Mouse (Mus musculus) layer of hippocampus, postnatal 36 days (tissue): ENCODE measurements around the gene Polr3e. TPM values are rescaled to one million over a fixed set of nuclear protein-coding genes. Genes with fewer than 3 reads are reported as not detected.

ENCODE experiments used
- DNase-seq, 2 experiments: peaks; one replicate each; pipeline ENCODE4 v3.0.0; 2022
- total RNA-seq, 2 experiments: library from RNA; stranded (reverse); gene quantifications; 2 replicates each; pipeline ENCODE4 v1.2.3; 2021

Gene Polr3e
- total RNA-seq, 2 experiments from 2014 or later, result 25.7 to 26.6 TPM

DNA sequence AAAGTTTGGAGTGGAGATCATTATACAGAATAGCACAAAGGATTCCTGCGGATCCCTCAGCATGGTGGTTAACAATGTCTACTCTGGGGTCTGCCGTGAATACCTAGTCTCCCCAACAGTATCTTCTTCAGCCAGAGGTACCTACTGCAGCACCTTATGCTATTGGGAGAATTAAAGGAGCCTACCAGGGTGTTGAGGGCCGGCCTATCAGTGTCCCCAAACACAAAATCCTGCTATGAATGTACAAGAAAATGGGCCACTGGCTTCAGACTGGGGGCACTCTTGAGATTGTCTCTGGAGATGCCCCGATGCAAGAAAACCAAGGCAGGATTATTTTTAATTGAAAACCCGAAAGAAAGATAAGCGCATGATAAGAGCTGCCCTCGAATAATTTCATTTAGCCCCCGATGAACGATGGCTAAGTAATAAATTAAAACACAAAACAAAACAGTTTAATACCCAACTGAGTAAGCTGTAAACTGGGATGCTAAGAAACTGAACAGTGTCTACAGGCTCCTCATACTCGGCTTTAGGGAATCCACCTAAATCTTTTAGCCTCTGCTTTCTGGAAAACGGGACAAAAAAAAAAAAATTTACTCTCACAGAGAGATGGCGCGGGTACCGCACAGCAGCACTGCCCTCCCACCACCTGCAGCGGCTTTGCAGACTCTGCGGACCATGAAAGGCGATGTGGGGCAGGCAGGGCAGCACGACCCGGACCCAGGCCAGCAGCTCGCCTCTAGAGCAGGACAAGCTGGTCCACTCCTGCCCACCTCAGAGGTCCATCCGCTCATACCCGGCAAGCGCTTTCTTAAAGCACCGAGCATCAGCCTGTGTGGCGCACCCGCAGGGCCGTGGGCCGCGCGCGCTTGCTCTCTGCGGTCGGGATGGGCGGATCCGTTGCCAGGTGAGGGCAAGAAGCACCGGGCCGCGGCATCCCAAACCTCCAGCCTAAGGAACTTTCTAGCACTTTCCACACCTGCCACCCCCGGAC is 63.7 kb downstream of the Polr3e start:
- peak in 1 of 2 experiments; percentile 16 for DNase-seq

DNA sequence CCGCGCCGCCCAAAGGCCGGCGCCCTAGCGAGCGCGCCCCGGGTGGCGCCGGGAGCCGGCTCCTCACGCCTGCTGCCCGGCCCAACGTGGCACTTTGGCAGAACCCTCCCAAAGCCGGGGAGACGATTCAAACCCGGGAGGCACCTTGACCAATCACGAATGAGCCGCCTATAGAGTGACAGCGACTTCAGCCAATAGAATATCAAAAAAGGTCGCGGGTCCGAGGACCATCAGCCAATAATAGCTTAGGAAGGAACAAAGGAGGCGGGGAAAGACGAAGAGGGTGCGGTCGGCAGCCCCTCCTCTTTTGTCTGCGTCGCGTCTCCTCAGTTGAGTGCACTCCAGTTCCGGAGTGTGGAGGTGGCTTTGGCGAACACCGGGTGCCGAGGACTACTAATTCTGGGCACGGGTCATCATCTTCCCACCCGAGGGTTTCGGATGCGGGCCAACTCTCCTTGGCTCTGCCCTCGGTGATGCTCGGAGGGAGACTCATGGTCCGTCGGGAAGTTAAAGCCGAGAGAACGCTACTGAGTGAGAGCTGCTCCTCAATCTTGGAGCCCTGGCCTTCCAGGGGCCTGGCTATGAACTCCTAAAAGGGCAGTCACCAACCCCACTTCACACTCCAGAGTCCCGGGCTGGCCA is 64.8 kb downstream of the Polr3e start, which contains the start of the genes Cdr2 and Mfsd13b:
TSS of gene Cdr2 (minus strand) at position 113 of the 642 bp plus-strand sequence.
TSS of gene Mfsd13b (plus strand) at position 310 of the 642 bp plus-strand sequence.
- peak; percentile 92 to 95 for DNase-seq

DNA sequence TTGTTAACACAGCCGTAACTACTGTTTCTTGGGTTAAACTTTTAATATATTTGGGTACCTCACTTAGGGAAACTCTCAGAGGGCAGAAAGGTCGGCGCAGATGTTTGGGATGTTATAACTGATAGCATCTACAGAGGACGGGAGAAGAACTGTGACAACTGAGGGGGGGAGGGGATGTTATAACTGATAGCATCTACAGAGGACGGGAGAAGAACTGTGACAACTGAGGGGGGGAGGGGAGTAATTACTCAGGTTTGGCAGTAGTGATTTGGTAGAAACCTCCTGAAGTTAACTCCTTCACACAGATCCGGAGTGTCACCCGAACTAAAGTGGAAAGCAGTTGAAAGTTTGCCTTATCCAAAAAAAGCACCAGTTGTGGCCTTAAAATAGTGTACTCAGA is 65.4 kb downstream of the Polr3e start:
- DNase-seq, result no peak

DNA sequence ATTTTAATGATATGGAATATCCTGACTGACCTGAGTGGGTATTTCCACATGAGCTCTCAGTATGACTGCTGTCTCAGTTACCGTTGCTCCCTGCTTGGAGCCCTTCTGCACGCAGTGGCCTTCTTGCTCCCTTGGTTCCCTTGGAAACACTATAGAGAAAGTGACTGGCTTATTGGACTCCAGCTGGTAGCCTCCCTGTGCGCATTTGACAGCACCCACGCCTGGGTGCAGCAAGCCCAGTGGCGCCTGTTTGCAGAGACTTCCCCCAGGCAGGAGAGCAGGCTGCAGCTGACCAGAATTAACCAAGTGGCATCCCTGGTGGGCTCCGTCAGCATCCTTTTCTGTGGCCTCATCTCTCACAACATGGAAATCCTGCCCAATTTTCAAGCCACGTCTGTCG is 73.6 kb downstream of the Polr3e start:
- DNase-seq, result peak in 1 of 2 experiments; percentile 48

Other genes starting within 250 kb of the Polr3e start
- gene Pdzd9, start 247.4 kb upstream of the Polr3e start, total RNA-seq, result not detected
- 10 to 100 TPM; 81.3 to 83.1 TPM for gene Mosmo, start 240.1 kb upstream of the Polr3e start, total RNA-seq
- 10 to 100 TPM; 14.1 to 16.0 TPM for gene Vwa3a, start 178.4 kb upstream of the Polr3e start, total RNA-seq
- gene Gm5737, start 105.4 kb upstream of the Polr3e start, total RNA-seq, result not detected
- gene Eef2k, start 74.9 kb upstream of the Polr3e start, total RNA-seq, result 10 to 100 TPM; 24.8 to 26.7 TPM
- gene Cdr2, start 64.6 kb downstream of the Polr3e start, total RNA-seq, result 1 to 10 TPM; 4.6 to 5.6 TPM
- gene Mfsd13b, start 64.8 kb downstream of the Polr3e start, total RNA-seq, result 1 to 10 TPM; 1.8 to 2.0 TPM
- 10 to 100 TPM; 79.8 to 85.9 TPM for gene Mettl9, start 116.7 kb downstream of the Polr3e start, total RNA-seq
- gene Igsf6, start 156.8 kb downstream of the Polr3e start, total RNA-seq, result under 1 TPM in 1 of 2 experiments, not detected in 1; 0.20 TPM
- gene Otoa, start 163.9 kb downstream of the Polr3e start, total RNA-seq, result under 1 TPM; 0.32 to 0.51 TPM